Mouse (Mus musculus): ENCODE measurements around the gene Fam71d.

The Fam71d gene

DNA sequence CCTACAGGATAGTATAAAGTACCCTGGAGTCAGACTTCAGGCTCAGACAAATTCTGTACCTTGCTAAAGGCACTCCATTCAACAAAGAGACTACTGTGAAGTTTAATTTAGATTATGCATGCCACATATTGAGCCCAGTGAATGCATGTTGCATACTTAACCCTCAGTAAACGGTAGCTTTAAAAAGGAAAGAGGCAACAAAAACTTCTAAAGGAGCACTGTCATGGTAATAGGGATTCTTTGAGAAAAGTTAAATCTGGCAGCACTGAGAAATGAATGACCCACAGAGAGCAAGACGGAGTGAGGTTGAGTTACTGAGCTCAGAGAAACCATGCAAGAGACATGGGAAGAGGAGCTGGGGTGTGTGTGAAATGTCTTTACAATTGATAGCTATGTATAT lies 86.6 kb downstream of the Fam71d start:
- DNase-seq: no peak

DNA sequence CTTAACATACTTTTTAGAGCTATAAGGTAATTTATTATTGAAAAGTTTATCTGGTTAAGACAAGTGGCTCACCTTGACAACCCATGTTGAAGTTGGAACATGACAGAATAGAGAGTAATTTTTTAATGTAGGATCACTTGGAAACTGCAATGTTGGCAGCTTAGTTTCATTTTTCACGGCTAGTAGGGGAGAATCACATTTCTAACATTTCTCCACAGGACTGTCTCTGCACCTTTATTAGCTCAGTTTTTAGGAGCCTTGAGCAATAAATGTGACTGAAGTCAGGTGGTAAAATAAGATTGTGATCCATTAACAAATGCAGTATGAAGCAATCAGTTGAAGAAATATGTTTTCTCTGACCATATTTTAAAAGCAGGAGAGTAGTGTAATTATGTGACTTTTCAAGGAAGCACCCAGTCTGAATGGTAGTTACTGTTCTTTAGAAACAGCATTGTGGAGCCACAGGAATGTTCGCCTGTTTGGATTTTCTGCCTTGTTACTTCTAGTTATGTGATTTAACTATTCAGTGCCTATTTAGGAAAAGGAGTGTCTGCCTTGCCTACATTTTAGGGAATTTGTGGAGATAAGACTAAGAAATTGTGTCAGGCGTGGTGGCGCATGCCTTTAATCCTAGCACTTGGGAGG lies 87.2 kb downstream of the Fam71d start:
- no peak for DNase-seq
